Mouse (Mus musculus): Measurements from ENCODE around the gene Jmjd8. TPM values are rescaled to one million over a fixed set of nuclear protein-coding genes. Genes with fewer than 3 reads are reported as not detected.
A peak's percentile ranks its signal among the peaks of the same experiment; 100 is the strongest.

Gene Jmjd8
- polyA plus RNA-seq, 1 experiment from 2014 or later = 47.2 TPM

GRCm38 (mm10) chr17:25827546-25828222 is 983 bp upstream of the Jmjd8 start:
- ATAC-seq (ENCODE audit: insufficient number of reproducible peaks, low FRiP score, low TSS enrichment, low read depth) = no peak
- Histone ChIP-seq H3K9ac (no peak overlapping the region), H3K36me3 (peaks cover 42% of the 10 kb centered on the region)

DNA sequence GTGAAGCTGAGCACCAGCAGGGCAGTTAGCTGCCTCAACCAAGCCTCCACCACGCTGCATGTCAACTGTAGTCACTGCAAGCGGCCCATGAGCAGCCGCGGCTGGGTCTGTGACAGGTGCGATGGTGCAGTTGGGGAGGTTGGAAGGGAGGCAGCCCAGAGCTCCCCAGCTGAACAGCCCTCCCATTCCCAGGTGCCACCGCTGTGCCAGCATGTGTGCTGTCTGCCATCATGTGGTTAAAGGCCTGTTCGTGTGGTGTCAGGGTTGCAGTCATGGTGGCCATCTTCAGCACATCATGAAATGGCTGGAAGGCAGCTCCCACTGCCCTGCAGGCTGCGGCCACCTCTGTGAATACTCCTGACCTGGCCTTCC is 458 bp upstream of the Jmjd8 start:
- H3K36me3 ChIP-seq = peaks cover 42% of the 10 kb centered on the region
- peak overlapping the region; percentile 66 for H3K4me2 ChIP-seq
- no peak for ATAC-seq (ENCODE audit: insufficient number of reproducible peaks, low FRiP score, low TSS enrichment, low read depth)
- H3K9ac ChIP-seq = peak overlapping the region; percentile 68; the same call in 1 of the 2 replicates
- peak overlapping the region; percentile 92 for H3K27ac ChIP-seq
- H3K27me3 ChIP-seq = no peaks in the 10 kb centered on the region
- H3K9me3 ChIP-seq = no peaks in the 10 kb centered on the region
- WGBS = 81% methylated on average over 8 of the region's 8 CpGs
- peaks cover 65% of the 10 kb centered on the region for H3K4me1 ChIP-seq
- peak overlapping the region; percentile 62 for H3K4me3 ChIP-seq

More at GRCm38 (mm10) chr17:25827546-25828222, 983 bp upstream of the Jmjd8 start:
- Histone ChIP-seq H3K4me2 (0 out of 2 replicates have a peak overlapping the region, but pooled peaks have one; percentile 66), H3K27ac (0 out of 2 replicates have a peak overlapping the region, but pooled peaks have one; percentile 92), H3K4me3 (peak overlapping the region; percentile 62; the same call in 1 of the 2 replicates), H3K4me1 (peaks cover 65% of the 10 kb centered on the region), H3K27me3 (no peaks in the 10 kb centered on the region), H3K9me3 (no peaks in the 10 kb centered on the region)
- WGBS = 90% methylated on average over 22 of the region's 22 CpGs

DNA sequence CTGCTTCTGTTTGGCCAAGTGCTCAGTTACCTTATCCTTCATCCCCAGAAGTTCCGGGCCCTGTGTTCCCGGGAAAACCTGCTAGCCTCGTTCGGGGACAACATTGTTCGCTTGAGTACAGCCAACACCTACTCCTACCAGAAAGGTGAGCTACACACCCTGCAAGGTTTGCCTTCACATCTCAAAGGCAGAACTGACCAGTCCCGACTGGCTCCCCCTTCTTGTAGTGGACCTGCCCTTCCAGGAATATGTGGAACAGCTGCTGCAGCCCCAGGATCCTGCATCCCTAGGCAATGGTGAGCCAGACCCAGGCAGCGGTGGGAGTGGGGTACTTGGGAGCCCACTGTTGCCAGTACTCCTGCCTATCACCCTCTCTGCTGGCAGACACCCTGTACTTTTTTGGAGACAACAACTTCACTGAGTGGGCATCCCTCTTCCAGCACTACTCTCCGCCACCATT is 921 bp downstream of the Jmjd8 start:
- Histone ChIP-seq H3K4me1 (peaks cover 64% of the 10 kb centered on the region), H3K4me3 (peak overlapping the region; percentile 62), H3K9me3 (no peaks in the 10 kb centered on the region), H3K27me3 (no peaks in the 10 kb centered on the region), H3K36me3 (peaks cover 42% of the 10 kb centered on the region), H3K4me2 (peak overlapping the region; percentile 66), H3K27ac (peak overlapping the region; percentile 92), H3K9ac (peak overlapping the region; percentile 68)
- no peak for ATAC-seq (ENCODE audit: insufficient number of reproducible peaks, low FRiP score, low TSS enrichment, low read depth)
- WGBS = 40% methylated on average over 8 of the region's 8 CpGs

DNA sequence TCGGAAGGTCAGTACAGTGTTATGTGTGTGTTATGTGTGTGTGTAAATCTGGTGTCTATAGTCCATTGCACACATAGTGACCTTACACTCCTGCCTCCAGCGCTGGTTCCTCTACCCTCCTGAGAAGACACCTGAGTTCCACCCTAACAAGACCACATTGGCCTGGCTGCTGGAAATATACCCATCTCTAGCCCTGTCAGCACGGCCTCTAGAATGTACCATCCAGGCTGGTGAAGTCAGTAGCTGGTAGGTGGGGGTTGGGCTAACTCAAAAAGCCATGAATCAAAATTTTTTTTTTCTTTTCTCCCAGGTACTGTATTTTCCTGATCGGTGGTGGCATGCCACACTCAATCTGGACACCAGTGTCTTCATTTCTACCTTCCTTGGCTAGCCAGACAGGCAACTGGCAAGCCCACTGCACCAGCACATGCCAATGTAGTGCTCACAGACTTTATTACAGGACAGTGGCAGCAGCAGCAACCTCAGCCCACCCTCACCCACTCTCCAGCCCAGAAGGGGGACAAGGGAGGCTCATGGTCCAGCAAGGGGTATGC is 1.6 kb downstream of the Jmjd8 start:
- peak overlapping the region; percentile 66 for H3K4me2 ChIP-seq
- H3K27ac ChIP-seq = peak overlapping the region; percentile 3; the same call in 1 of the 2 replicates
- H3K36me3 ChIP-seq = peaks cover 48% of the 10 kb centered on the region
- H3K4me3 ChIP-seq = peak overlapping the region; percentile 62
- no peaks in the 10 kb centered on the region for H3K9me3 ChIP-seq
- ATAC-seq (ENCODE audit: insufficient number of reproducible peaks, low FRiP score, low TSS enrichment, low read depth) = no peak
- H3K27me3 ChIP-seq = no peaks in the 10 kb centered on the region
- no peak overlapping the region for H3K9ac ChIP-seq
- WGBS = 76% methylated on average over 4 of the region's 4 CpGs
- peaks cover 64% of the 10 kb centered on the region for H3K4me1 ChIP-seq

- H3K4me3 ChIP-seq = peak overlapping the region; percentile 77
- WGBS = 88% methylated on average over 14 of the region's 14 CpGs
- peak overlapping the region; percentile 86 for H3K4me2 ChIP-seq
- ATAC-seq (ENCODE audit: insufficient number of reproducible peaks, low FRiP score, low TSS enrichment, low read depth) = no peak
- 0 out of 2 replicates have a peak overlapping the region, but pooled peaks have one; percentile 81 for H3K9ac ChIP-seq
- peak overlapping the region; percentile 3; the same call in 1 of the 2 replicates for H3K27ac ChIP-seq
- peaks cover 65% of the 10 kb centered on the region for H3K4me1 ChIP-seq
- H3K27me3 ChIP-seq = no peaks in the 10 kb centered on the region
- H3K36me3 ChIP-seq = peaks cover 44% of the 10 kb centered on the region
- H3K9me3 ChIP-seq = no peaks in the 10 kb centered on the region
Measured at GRCm38 (mm10) chr17:25830806-25831431, 2.3 kb downstream of the Jmjd8 start.

DNA sequence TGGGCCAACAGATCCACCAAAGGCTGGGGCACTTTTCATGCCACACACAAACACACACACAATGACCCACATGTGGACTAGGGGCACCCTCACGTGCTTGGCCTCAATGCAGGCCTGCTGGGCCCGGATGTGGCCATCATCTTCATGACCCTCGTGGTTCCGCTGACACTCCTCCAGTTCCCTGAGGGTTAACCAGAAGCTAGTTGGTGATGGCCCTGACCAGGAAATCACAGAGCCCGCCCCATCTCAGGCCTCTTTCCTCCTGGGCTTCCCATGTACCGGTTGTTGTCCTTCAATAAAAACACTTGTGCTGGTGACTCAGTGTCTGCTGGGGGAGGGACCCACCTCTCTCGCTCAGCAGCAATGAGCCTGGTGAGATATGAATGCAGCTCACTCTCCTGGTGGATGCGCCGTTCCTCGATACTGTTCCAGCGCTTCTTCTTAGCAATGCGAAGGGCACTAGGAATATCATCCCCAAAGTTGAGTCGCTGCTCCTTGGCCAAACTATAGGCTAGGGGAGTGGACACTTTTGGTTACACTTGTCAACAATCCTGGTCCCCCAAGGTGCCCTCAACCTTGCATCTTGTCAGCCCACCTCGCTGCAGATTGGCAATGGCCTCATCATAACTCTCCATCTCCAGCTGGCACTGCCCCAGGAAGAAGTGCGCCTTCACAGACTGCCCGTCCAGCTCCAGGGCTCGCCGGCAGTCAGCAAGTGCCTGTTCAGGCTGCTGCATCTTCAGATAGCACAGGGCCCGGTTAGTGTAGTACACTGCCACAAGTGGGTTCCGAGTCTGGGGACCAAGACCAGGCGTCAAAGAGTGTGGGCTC is 3.0 kb downstream of the Jmjd8 start:
- WGBS = 57% methylated on average over 21 of the region's 21 CpGs
- Histone ChIP-seq H3K27ac (peak overlapping the region; percentile 97), H3K9me3 (no peaks in the 10 kb centered on the region), H3K9ac (peak overlapping the region; percentile 81), H3K36me3 (peaks cover 36% of the 10 kb centered on the region), H3K4me3 (peak overlapping the region; percentile 77), H3K27me3 (no peaks in the 10 kb centered on the region), H3K4me1 (peaks cover 70% of the 10 kb centered on the region), H3K4me2 (peak overlapping the region; percentile 86)
- no peak for ATAC-seq (ENCODE audit: insufficient number of reproducible peaks, low FRiP score, low TSS enrichment, low read depth)

DNA sequence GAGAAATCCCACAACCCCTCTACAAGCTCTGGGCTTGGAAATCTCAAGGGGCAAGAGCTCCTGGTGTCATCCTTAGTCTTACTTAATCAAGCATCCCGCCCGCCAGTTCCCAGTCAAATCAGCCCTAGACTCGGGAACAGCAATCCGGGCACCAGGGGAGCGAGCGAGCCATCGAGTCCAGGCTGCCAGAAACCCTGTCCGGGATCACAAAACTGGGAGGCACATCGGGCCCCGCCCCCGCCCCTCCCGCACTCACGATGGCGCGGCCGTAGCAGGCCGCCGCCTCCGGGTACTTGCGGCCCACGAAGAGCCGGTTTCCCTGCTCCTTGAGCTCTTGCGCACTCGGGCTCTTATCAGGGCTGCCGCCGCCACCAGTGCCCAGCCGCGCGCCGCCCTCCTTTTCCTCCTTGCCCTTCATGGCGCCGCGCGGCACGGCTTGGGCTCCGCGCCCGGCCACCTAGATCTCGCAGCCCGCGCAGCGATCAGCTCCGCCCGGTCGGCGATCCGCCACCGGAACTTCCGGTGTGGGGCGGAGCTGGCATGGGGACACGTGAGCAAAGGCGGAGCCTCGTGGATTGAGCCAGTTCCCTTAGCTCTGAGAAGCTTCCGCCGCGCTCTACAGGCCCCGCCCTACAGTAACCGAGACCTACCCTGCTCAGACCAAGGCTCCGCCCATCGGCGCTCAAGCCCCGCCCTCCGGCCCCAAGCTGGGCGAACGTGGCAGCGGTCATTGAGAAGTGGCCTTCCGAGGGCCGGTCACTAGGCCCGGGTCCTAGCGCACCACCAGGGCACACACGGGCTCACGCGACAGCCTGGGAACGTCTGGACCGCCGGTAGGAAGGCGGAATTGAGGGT is 4.0 kb downstream of the Jmjd8 start:
- ATAC-seq (ENCODE audit: insufficient number of reproducible peaks, low FRiP score, low TSS enrichment, low read depth) = peak; percentile 91
- peak overlapping the region; percentile 77 for H3K4me3 ChIP-seq
- WGBS = under 1% methylated on average over 72 of the region's 77 CpGs
- peak overlapping the region; percentile 97 for H3K27ac ChIP-seq
- H3K4me2 ChIP-seq = peak overlapping the region; percentile 86
- H3K4me1 ChIP-seq = peaks cover 78% of the 10 kb centered on the region
- no peaks in the 10 kb centered on the region for H3K27me3 ChIP-seq
- H3K36me3 ChIP-seq = peaks cover 27% of the 10 kb centered on the region
- no peaks in the 10 kb centered on the region for H3K9me3 ChIP-seq
- peak overlapping the region; percentile 81 for H3K9ac ChIP-seq

DNA sequence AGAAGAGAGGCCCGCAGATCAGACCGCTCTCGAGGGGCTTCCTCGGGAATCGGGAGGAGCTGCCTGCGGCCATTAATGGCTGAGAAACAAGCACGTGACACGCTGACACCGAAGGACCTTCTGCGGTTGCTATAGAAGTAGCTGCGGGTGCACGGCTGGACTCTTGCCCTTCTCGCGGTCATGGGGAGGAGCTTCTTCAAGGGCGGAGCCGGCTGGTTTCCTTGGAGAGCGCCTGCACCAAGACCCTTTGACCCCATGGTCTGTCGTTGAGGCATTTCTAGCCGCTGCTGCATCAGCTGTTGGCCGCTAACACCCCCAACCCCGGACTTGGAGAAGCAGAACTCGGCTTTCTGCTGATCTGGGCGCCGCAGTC is 4.6 kb downstream of the Jmjd8 start, which contains the start of gene Stub1:
TSS of gene Stub1 (minus strand) at position 114 of the 373 bp plus-strand sequence.
- H3K9me3 ChIP-seq = no peaks in the 10 kb centered on the region
- H3K27me3 ChIP-seq = no peaks in the 10 kb centered on the region
- peak; percentile 55 for ATAC-seq (ENCODE audit: insufficient number of reproducible peaks, low FRiP score, low TSS enrichment, low read depth)
- H3K4me3 ChIP-seq = peak within 1 kb of the TSS; percentile 77
- H3K4me1 ChIP-seq = peaks cover 73% of the 10 kb centered on the region
- under 1% methylated on average over 24 of the region's 24 CpGs for WGBS
- H3K4me2 ChIP-seq = peak within 1 kb of the TSS; percentile 86
- H3K27ac ChIP-seq = peak within 1 kb of the TSS; percentile 97
- peak within 1 kb of the TSS; percentile 81 for H3K9ac ChIP-seq
- peaks cover 32% of the 10 kb centered on the region for H3K36me3 ChIP-seq

DNA sequence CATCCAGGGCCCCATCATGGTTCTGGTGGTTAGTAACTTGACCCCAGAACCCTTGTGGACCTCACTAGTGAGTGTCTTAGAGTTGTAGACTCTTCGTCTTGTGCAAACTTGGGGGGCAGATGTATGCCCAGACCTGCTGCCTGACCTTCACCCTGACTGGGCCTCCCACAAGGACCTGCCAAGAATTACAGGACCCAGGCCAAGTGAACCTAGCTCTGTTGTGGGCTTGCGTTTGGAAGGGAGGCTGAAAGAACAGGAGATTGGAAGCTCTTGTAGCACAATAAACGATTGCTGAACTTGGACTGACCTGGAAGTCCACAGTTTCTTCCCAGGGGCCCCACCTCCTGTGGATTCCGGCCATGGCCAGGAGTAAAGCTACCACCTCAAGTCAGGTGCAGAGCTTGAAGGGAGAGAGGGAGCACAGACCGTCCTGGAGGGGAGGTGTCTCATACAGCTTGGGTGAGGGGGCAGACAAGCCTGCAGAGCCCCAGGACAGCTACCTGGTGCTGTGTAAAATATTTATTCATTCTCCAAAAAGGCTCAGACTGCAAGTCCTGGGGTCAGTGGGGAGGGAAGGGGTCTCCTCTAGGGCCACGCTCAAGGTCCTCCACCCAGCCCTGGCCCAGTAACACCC is 5.4 kb downstream of the Jmjd8 start:
- H3K27ac ChIP-seq = peak overlapping the region; percentile 97
- no peak for ATAC-seq (ENCODE audit: insufficient number of reproducible peaks, low FRiP score, low TSS enrichment, low read depth)
- no peaks in the 10 kb centered on the region for H3K27me3 ChIP-seq
- 31% methylated on average over 6 of the region's 6 CpGs for WGBS
- no peaks in the 10 kb centered on the region for H3K9me3 ChIP-seq
- peaks cover 70% of the 10 kb centered on the region for H3K4me1 ChIP-seq
- peaks cover 39% of the 10 kb centered on the region for H3K36me3 ChIP-seq
- H3K4me2 ChIP-seq = peak overlapping the region; percentile 86
- H3K9ac ChIP-seq = peak overlapping the region; percentile 81
- peak overlapping the region; percentile 77 for H3K4me3 ChIP-seq

- Histone ChIP-seq H3K27ac (peak overlapping the region; percentile 97), H3K36me3 (peaks cover 45% of the 10 kb centered on the region)
- WGBS = 76% methylated on average over 12 of the region's 12 CpGs
Measured at GRCm38 (mm10) chr17:25834595-25835222, 6.0 kb downstream of the Jmjd8 start.

More at GRCm38 (mm10) chr17:25834595-25835222, 6.0 kb downstream of the Jmjd8 start:
- no peaks in the 10 kb centered on the region for H3K27me3 ChIP-seq
- H3K4me3 ChIP-seq = peak overlapping the region; percentile 77
- ATAC-seq (ENCODE audit: insufficient number of reproducible peaks, low FRiP score, low TSS enrichment, low read depth) = no peak
- H3K9me3 ChIP-seq = no peaks in the 10 kb centered on the region
- H3K9ac ChIP-seq = peak overlapping the region; percentile 81; the same call in 1 of the 2 replicates
- H3K4me1 ChIP-seq = peaks cover 66% of the 10 kb centered on the region
- peak overlapping the region; percentile 86 for H3K4me2 ChIP-seq
